Mouse (Mus musculus) hindbrain, embryonic 11.5 days (tissue): ENCODE measurements around the gene Igf2bp3. TPM values are rescaled to one million over a fixed set of nuclear protein-coding genes. Genes with fewer than 3 reads are reported as not detected.

ENCODE experiments used
- ATAC-seq: fragments of 200-750 bp; cut with Nextera tagmentation; 2 replicates; pipeline ENCODE4 v1.8.0; 2017; ENCODE audit warnings: mild to moderate bottlenecking, moderate TSS enrichment, moderate library complexity; ENCODE audit not compliant: low FRiP score
- DNase-seq: peaks from one replicate; pipeline ENCODE4 v3.0.0-alpha.2; 2015; ENCODE audit warnings: low spot score
- H3K27ac ChIP-seq: fragments of 300-500 bp; sonication (generic); 2 replicates; pipeline ENCODE4 v1.5.1; 2014; ENCODE audit warnings: mild to moderate bottlenecking, low read depth, low read length
- H3K27me3 ChIP-seq: fragments of 300-500 bp; sonication (generic); 2 replicates; pipeline ENCODE4 v1.6.1; 2014; ENCODE audit warnings: mild to moderate bottlenecking, low read length, moderate library complexity, mixed read lengths; ENCODE audit not compliant: control insufficient read depth, insufficient read depth
- H3K36me3 ChIP-seq: fragments of 300-500 bp; sonication (generic); 2 replicates; pipeline ENCODE4 v1.6.1; 2014; ENCODE audit warnings: mild to moderate bottlenecking, low read length, moderate library complexity, mixed read lengths; ENCODE audit not compliant: control insufficient read depth, insufficient read depth
- H3K4me1 ChIP-seq: fragments of 300-500 bp; sonication (generic); replicated peaks from 2 replicates; pipeline ENCODE4 v1.6.1; 2014; ENCODE audit warnings: low read length, mixed read lengths; ENCODE audit not compliant: control insufficient read depth, insufficient read depth
- H3K4me2 ChIP-seq: fragments of 300-500 bp; sonication (generic); replicated peaks from 2 replicates; pipeline ENCODE4 v1.6.1; 2014; ENCODE audit warnings: mild to moderate bottlenecking, low read depth, low read length
- H3K4me3 ChIP-seq: fragments of 300-500 bp; sonication (generic); 2 replicates; pipeline ENCODE4 v1.5.1; 2014; ENCODE audit warnings: low read depth, low read length
- H3K9ac ChIP-seq: fragments of 300-500 bp; sonication (generic); 2 replicates; pipeline ENCODE4 v1.6.1; 2014; ENCODE audit warnings: low read depth, low read length
- H3K9me3 ChIP-seq: fragments of 300-500 bp; sonication (generic); 2 replicates; pipeline ENCODE4 v1.6.1; 2016; ENCODE audit warnings: low read length; ENCODE audit not compliant: control insufficient read depth
- WGBS: fragments of 180-500 bp; shearing (Covaris S2); extraction: QIAGEN DNeasy Blood & Tissue Kit; methylation state at CpG from one replicate; pipeline ENCODE4 v1.1.7; 2014; 5-methylcytosine and 5-hydroxymethylcytosine counted together
- polyA plus RNA-seq: library from polyadenylated mRNA; unstranded; fragments of >200 nt; fragmentation: Nextera tagmentation; extraction: Ambion mirVana; gene quantifications from 2 replicates; pipeline ENCODE4 v1.2.1, GENCODE M21; 2014

Gene Igf2bp3
- polyA plus RNA-seq, 1 experiment from 2014 or later = 133 TPM

- WGBS = 90% methylated on average over 2 of the region's 2 CpGs
- Histone ChIP-seq H3K9me3 (no peaks in the 10 kb centered on the region), H3K27me3 (no peaks in the 10 kb centered on the region), H3K9ac (no peak overlapping the region), H3K4me2 (no peak overlapping the region), H3K4me1 (no peaks in the 10 kb centered on the region), H3K4me3 (no peak overlapping the region), H3K36me3 (no peaks in the 10 kb centered on the region), H3K27ac (no peak overlapping the region)
- DNase-seq (no peak), ATAC-seq (no peak)
Observed at GRCm38 (mm10) chr6:49146461-49146860, 68.3 kb downstream of the Igf2bp3 start.

GRCm38 (mm10) chr6:49142428-49142827 lies 72.3 kb downstream of the Igf2bp3 start:
- 91% methylated on average over 9 of the region's 9 CpGs for WGBS
- no peaks in the 10 kb centered on the region for H3K36me3 ChIP-seq
- ATAC-seq (no peak), DNase-seq (no peak)
- H3K4me2 ChIP-seq = no peak overlapping the region
- H3K27ac ChIP-seq = no peak overlapping the region
- no peak overlapping the region for H3K9ac ChIP-seq
- no peaks in the 10 kb centered on the region for H3K4me1 ChIP-seq
- H3K9me3 ChIP-seq = no peaks in the 10 kb centered on the region
- no peak overlapping the region for H3K4me3 ChIP-seq
- H3K27me3 ChIP-seq = no peaks in the 10 kb centered on the region

- 75% methylated on average over 5 of the region's 5 CpGs for WGBS
- Histone ChIP-seq H3K36me3 (no peaks in the 10 kb centered on the region), H3K27ac (no peak overlapping the region), H3K9me3 (no peaks in the 10 kb centered on the region), H3K4me2 (no peak overlapping the region), H3K4me3 (no peak overlapping the region), H3K27me3 (no peaks in the 10 kb centered on the region), H3K4me1 (no peaks in the 10 kb centered on the region), H3K9ac (no peak overlapping the region)
- ATAC-seq (no peak), DNase-seq (no peak)
Observed at GRCm38 (mm10) chr6:49141125-49141524, 73.6 kb downstream of the Igf2bp3 start.

DNA sequence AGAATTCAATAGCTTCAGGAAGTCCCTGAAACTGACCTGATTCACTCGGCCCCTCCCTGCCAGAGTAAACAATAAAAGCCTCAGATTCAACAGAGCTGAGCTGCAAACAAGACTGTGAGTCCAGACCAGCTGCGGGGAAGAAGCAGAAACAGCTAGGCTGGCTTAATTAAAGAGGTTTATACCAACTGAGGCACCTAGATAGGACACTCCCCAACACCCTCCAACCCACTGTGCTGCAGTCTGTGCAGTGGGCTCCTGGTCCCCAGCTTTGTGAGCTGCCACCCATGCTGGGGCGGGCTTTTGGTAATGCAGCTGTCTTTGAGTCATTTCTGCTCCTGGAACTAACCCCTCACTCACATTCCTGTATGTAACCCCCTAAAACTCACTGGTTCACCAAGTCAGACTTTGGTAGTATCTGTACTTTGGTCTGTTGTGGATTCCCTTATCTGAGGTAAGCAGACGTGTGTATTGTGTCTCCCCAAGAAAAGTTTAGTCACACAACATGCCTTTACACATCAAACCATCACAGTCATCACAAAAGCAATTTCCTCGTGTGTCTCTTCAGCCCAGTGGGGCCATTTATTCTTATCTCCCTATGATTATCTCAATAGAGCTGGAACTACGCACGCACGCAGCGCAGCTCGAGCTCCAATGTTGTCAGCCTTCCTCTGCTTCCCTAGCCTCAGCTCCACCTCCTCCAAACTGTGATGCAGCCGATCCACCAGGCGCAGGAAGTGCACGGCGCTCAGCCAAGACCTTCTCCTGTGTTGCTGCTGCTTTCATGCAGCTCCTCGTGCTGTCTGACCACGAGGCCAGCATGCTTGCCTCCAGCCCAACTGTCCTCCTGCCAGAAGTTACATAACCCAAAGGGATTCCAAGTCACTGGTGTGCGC lies 76.4 kb downstream of the Igf2bp3 start:
- H3K9ac ChIP-seq = no peak overlapping the region
- no peaks in the 10 kb centered on the region for H3K36me3 ChIP-seq
- ATAC-seq = no peak
- DNase-seq = no peak
- H3K9me3 ChIP-seq = no peaks in the 10 kb centered on the region
- H3K4me2 ChIP-seq = no peak overlapping the region
- H3K27me3 ChIP-seq = no peaks in the 10 kb centered on the region
- WGBS = 85% methylated on average over 17 of the region's 17 CpGs
- H3K4me1 ChIP-seq = no peaks in the 10 kb centered on the region
- H3K27ac ChIP-seq = no peak overlapping the region
- no peak overlapping the region for H3K4me3 ChIP-seq

DNA sequence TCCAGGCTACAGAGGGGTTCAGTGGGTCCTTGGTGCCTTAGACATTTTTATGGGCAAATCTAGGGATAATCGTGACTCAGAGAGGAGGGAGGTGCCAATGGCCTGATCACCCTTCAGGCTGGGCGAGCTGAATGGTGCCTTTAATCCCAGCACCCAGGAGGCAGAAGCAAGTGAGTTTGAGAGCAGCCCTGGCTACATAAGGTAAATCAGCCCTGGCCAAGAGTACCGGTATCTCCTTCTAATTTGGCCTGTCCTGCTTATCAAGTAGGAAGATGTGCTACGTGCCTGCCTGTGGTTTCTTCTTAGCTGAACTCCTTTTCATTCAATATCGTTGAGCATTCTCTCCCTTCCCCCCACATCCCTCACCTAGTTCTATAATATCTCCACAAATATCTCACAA lies 78.0 kb downstream of the Igf2bp3 start:
- Histone ChIP-seq H3K4me2 (no peak overlapping the region), H3K27me3 (no peaks in the 10 kb centered on the region), H3K9ac (no peak overlapping the region), H3K36me3 (no peaks in the 10 kb centered on the region), H3K4me1 (no peaks in the 10 kb centered on the region), H3K9me3 (no peaks in the 10 kb centered on the region), H3K27ac (no peak overlapping the region), H3K4me3 (no peak overlapping the region)
- 83% methylated on average over 5 of the region's 5 CpGs for WGBS
- DNase-seq = no peak
- no peak for ATAC-seq

DNA sequence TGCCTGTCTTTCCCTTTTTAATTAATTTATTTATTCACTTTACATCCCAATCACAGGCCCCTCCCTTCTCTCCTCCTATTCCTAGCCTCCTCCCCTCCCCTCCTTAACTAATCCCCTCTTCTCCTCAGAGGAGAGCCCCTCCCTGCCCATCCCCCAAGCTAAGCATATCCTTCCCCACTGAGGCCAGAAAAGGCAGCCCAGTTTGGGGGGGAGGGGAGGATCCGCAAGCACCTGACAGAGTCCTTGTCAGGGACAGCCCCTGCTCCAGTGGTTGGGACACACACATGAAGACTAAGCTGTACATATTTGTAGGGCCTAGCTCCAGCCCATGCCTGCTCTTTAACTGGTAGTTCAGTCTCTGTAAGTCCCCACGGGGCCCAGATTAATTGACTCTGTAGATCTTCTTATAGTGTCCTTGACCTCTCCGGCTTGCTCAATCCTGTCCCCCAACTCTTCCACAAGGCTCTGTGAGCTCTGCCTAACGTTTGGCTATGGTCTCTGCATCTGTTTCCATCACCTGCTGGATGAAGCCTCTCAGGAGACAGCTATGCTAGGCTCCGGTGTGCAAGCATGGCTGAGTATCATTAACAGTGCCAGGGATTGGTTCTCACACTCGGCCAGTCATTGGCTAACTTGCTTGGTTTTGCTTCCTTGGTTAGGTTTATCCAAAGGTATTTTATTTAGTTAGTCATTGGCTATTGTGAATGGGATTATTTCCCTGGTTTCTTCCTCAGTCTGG lies 82.2 kb downstream of the Igf2bp3 start:
- Histone ChIP-seq H3K9ac (no peak overlapping the region), H3K27ac (no peak overlapping the region), H3K36me3 (no peaks in the 10 kb centered on the region), H3K4me3 (no peak overlapping the region), H3K27me3 (no peaks in the 10 kb centered on the region), H3K9me3 (no peaks in the 10 kb centered on the region), H3K4me1 (no peaks in the 10 kb centered on the region), H3K4me2 (no peak overlapping the region)
- WGBS = 64% methylated on average over 6 of the region's 6 CpGs
- DNase-seq (no peak), ATAC-seq (no peak)

GRCm38 (mm10) chr6:49131855-49132254 lies 82.9 kb downstream of the Igf2bp3 start:
- H3K9ac ChIP-seq = no peak overlapping the region
- H3K4me2 ChIP-seq = no peak overlapping the region
- no peak overlapping the region for H3K27ac ChIP-seq
- no peak for DNase-seq
- no peaks in the 10 kb centered on the region for H3K36me3 ChIP-seq
- WGBS = 84% methylated on average over 9 of the region's 9 CpGs
- no peaks in the 10 kb centered on the region for H3K27me3 ChIP-seq
- ATAC-seq = no peak
- H3K9me3 ChIP-seq = no peaks in the 10 kb centered on the region
- no peak overlapping the region for H3K4me3 ChIP-seq
- no peaks in the 10 kb centered on the region for H3K4me1 ChIP-seq

DNA sequence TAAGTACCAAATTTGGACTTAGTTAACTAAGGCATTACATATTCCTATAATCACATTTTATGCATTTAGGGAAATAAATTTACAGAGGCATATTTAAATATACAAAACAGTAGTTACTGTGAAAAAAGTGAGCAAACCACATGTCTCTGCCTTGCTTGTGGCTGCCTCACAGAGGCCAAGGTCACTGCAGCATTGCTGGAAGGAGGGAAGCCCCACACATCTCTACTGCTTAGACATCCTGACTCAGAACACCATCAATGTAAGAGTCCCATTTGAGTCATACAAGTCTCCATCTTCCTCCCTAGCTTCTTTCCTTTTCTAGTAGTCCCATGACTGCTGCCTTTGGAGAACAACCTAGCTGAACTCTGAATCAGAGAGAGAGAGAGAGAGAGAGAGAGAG lies 84.4 kb downstream of the Igf2bp3 start:
- no peaks in the 10 kb centered on the region for H3K36me3 ChIP-seq
- H3K27ac ChIP-seq = no peak overlapping the region
- no peaks in the 10 kb centered on the region for H3K27me3 ChIP-seq
- DNase-seq (no peak), ATAC-seq (no peak)
- H3K9me3 ChIP-seq = no peaks in the 10 kb centered on the region
- H3K4me1 ChIP-seq = no peaks in the 10 kb centered on the region
- no peak overlapping the region for H3K9ac ChIP-seq
- no peak overlapping the region for H3K4me2 ChIP-seq
- no peak overlapping the region for H3K4me3 ChIP-seq

GRCm38 (mm10) chr6:49120370-49120769 lies 94.4 kb downstream of the Igf2bp3 start:
- Histone ChIP-seq H3K36me3 (no peaks in the 10 kb centered on the region), H3K27me3 (no peaks in the 10 kb centered on the region), H3K27ac (no peak overlapping the region), H3K4me3 (no peak overlapping the region), H3K9ac (no peak overlapping the region), H3K9me3 (no peaks in the 10 kb centered on the region), H3K4me2 (no peak overlapping the region), H3K4me1 (no peaks in the 10 kb centered on the region)
- no peak for DNase-seq
- ATAC-seq = no peak
- 93% methylated on average over 3 of the region's 3 CpGs for WGBS
